Mouse (Mus musculus): ENCODE results near the gene Ctnna3.

DNA sequence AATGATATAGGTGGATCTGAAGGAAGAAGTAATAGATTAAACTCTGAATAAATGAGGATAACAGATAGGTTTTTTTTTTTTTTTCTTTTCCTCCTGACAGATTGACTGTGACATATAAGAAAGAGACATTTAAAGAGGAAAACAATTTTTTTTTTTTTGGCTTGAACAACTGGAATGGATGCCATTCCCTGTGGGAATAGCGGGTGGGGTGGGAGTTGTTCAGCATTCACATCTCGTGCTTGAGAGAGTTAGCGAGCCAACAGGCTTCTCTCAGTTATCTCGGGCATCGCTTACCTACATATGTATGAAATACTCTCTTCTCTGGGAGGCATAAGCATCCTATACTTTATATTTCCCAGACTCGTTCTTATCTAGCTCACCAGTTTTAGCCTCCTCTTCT lies 375.7 kb downstream of the Ctnna3 start:
- TF ChIP-seq CTCF (IDR thresholded peaks at IDR 0.05; ENCODE audit: low read depth, low read length) (no peak), POLR2A (IDR thresholded peaks at IDR 0.05; ENCODE audit: extremely low read depth, insufficient read depth, low read length) (no peak)
